Mouse (Mus musculus): ENCODE measurements around the gene Sertad4.

GRCm38 (mm10) chr1:192853988-192854818 lies 1.4 kb downstream of the Sertad4 start:
- TF ChIP-seq POLR2A (IDR thresholded peaks at IDR 0.05; ENCODE audit: low read depth, low read length) (peak; percentile 58; the same call in 1 of the 2 replicates), CTCF (IDR thresholded peaks at IDR 0.05; ENCODE audit: borderline replicate concordance, insufficient read depth, low read length) (no peak)

Measured in embryonic fibroblast, embryonic 13.5 days (primary cell).